In the genomic region with DNA sequence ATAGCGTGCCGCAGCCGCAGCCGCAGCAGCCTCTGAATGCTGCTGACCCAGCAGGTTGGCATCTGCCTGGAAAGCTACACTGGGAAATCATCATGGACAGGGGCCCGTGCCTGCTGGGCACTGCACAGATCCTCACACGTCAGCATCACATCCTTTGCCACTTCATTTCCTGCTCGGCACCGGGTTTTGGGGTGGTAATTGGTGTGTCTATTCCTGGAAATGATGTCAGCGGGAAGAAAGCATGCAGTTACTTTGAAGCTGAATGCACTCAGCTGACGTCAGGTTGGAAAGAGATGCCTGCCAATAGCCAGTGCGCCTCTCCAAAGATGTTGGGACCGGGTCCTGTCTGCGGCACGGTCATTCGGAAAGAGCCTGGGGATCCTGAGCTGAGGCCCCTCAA, we compare ENCODE assay signal across 10 mouse cellular contexts. TPM values are rescaled to one million over a fixed set of nuclear protein-coding genes. Genes with fewer than 3 reads are reported as not detected.
DNase-seq lines count a peak whose midpoint lies in the region; ATAC-seq lines count a peak whose summit lies in the region.
"Had no signal": no experiment of that assay in that cellular context is flagged by ENCODE, and none has a peak within 500 bp of the region (broad histone marks: within the 10 kb centered on the region; RNA-seq: fewer than 3 reads in every experiment).

No protein-coding gene starts in this region.

- peak overlapping the region; percentile 81 for H3K27ac ChIP-seq in brown adipose tissue, adult 24 weeks (replicated peaks; ENCODE audit: low read depth, low read length)
- H3K27ac ChIP-seq in heart, embryonic 14.5 days (replicated peaks in 1 of 2; ENCODE audit: control insufficient read depth in 1 of 2, insufficient read depth in 1 of 2, low read depth in 2 of 2, low read length in 2 of 2) = peak overlapping the region; percentile 65 to 72
- H3K27ac ChIP-seq: limb, embryonic 12.5 days had no signal

- H3K9ac ChIP-seq in heart, embryonic 14.5 days (ENCODE audit: low read length) = no peak overlapping the region
- H3K9ac ChIP-seq: limb, embryonic 12.5 days had no signal

- H3K4me1 ChIP-seq in brown adipose tissue, adult 24 weeks (ENCODE audit: control insufficient read depth, insufficient read depth, insufficient read length, low read length) = peaks cover 3% of the 10 kb centered on the region; the same call in 1 of the 2 replicates
- H3K4me1 ChIP-seq in heart, embryonic 14.5 days (ENCODE audit: control insufficient read depth in 2 of 2, insufficient read depth in 2 of 2, low read length in 2 of 2) = peaks cover 8 to 10% of the 10 kb centered on the region in 2 experiments

- peak; percentile 51 for DNase-seq in kidney, postnatal 14 days
- no peak for DNase-seq in kidney, adult 8-10 months
- peak; percentile 86 for DNase-seq in lung, postnatal 10 days
- DNase-seq in ovary, adult 18-20 months (ENCODE audit: low spot score) = no peak
- no peak for DNase-seq in ovary, postnatal 14 days (ENCODE audit: low spot score)
- no peak for DNase-seq in spleen, postnatal 4 days (ENCODE audit: low spot score in 2 of 2)

- no peaks in the 10 kb centered on the region for H3K36me3 ChIP-seq in heart, embryonic 14.5 days (ENCODE audit: control insufficient read depth, insufficient read depth, low read length)
- H3K36me3 ChIP-seq: limb, embryonic 12.5 days had no signal

- H3K4me2 ChIP-seq in heart, embryonic 14.5 days (ENCODE audit: low read length) = peak overlapping the region; percentile 47
- H3K4me2 ChIP-seq: limb, embryonic 12.5 days had no signal

- peak overlapping the region; percentile 1; the same call in 1 of the 2 replicates for H3K4me3 ChIP-seq in brown adipose tissue, adult 24 weeks (ENCODE audit: insufficient read depth, low read depth, low read length)
- no peak overlapping the region for H3K4me3 ChIP-seq in heart, embryonic 14.5 days (ENCODE audit: control insufficient read depth in 1 of 2, insufficient read depth in 1 of 2, low read depth in 1 of 2, low read length in 2 of 2)
- H3K4me3 ChIP-seq: limb, embryonic 12.5 days had no signal

- ATAC-seq in heart, embryonic 14.5 days (ENCODE audit: insufficient number of reproducible peaks, insufficient read depth, low FRiP score, low read depth) = peak; percentile 58; the same call in 1 of the 2 replicates
- ATAC-seq: Patski had no signal

- no peaks in the 10 kb centered on the region for H3K27me3 ChIP-seq in heart, embryonic 14.5 days (ENCODE audit: control insufficient read depth, insufficient read depth, low read length)
- H3K27me3 ChIP-seq: limb, embryonic 12.5 days; Patski had no signal

- WGBS in heart, embryonic 14.5 days = 36% methylated on average over 15 of the region's 15 CpGs

- no peaks in the 10 kb centered on the region for H3K9me3 ChIP-seq in heart, embryonic 14.5 days (ENCODE audit: control insufficient read depth, low read length)

RNA-seq across cellular contexts. Expression of a gene that starts 2.9 kb away (rescaled TPM):
- not detected in 2 replicates for polyA plus RNA-seq in brown adipose tissue, adult 24 weeks (2012; ENCODE audit: insufficient read depth, insufficient read length, missing spikeins)
- 0.85 TPM in 1 of 2 replicates, not detected in the other for polyA plus RNA-seq in heart, embryonic 14.5 days (2014; fragmentation: Nextera tagmentation; extraction: Ambion mirVana)
- polyA plus RNA-seq: limb, embryonic 12.5 days; Patski had no signal

RNA-seq across cellular contexts. Expression of a gene that starts 14.5 kb away (rescaled TPM):
- polyA plus RNA-seq in brown adipose tissue, adult 24 weeks (2012; ENCODE audit: insufficient read depth, insufficient read length, missing spikeins) = 85.4 and 119 TPM in 2 replicates
- polyA plus RNA-seq in heart, embryonic 14.5 days (2014; fragmentation: Nextera tagmentation; extraction: Ambion mirVana) = 229 and 248 TPM in 2 replicates

RNA-seq across cellular contexts. Expression of a gene that starts 42.8 kb away (rescaled TPM):
- polyA plus RNA-seq in brown adipose tissue, adult 24 weeks (2012; ENCODE audit: insufficient read depth, insufficient read length, missing spikeins) = 80.9 and 86.8 TPM in 2 replicates
- 10,198 and 10,957 TPM in 2 replicates for polyA plus RNA-seq in heart, embryonic 14.5 days (2014; fragmentation: Nextera tagmentation; extraction: Ambion mirVana)
- polyA plus RNA-seq: Patski had no signal

Comparison
In these comparisons a context has a peak if more than half of its experiments do, and no peak if none do; other contexts are left out.
1. DNase-seq: peak in kidney, postnatal 14 days (single experiment) and lung, postnatal 10 days (single experiment); none in kidney, adult 8-10 months (0 of 2), ovary, adult 18-20 months (single experiment), ovary, postnatal 14 days (single experiment) and spleen, postnatal 4 days (0 of 2).
2. RNA of a gene that starts 42.8 kb away (polyA plus RNA-seq): 10,198 to 10,957 TPM in heart, embryonic 14.5 days; 80.9 to 86.8 TPM in brown adipose tissue, adult 24 weeks; every median in the first group is over 100 times any median in the second.